Mouse (Mus musculus) naive thymus-derived CD4-positive, alpha-beta T cell, adult 2 months (primary cell): ENCODE results near the gene Olfr1359.

Experiments
- DNase-seq: peaks from one replicate; pipeline ENCODE4 v3.0.0-alpha.2; 2011; ENCODE audit warnings: low read depth

The Olfr1359 gene

GRCm38 (mm10) chr13:21722993-21723836 lies 25.3 kb downstream of the Olfr1359 start:
- no peak for DNase-seq

- no peak for DNase-seq
Measured at GRCm38 (mm10) chr13:21727948-21728572, 30.1 kb downstream of the Olfr1359 start.

GRCm38 (mm10) chr13:21729544-21729943 lies 31.6 kb downstream of the Olfr1359 start:
- no peak for DNase-seq

GRCm38 (mm10) chr13:21733466-21733865 lies 35.6 kb downstream of the Olfr1359 start:
- DNase-seq = peak; percentile 23

- DNase-seq = peak; percentile 88
Measured at GRCm38 (mm10) chr13:21734010-21734905, 36.3 kb downstream of the Olfr1359 start.

GRCm38 (mm10) chr13:21734906-21735767 lies 37.2 kb downstream of the Olfr1359 start, which contains the start of gene Hist1h4j:
Hist1h4j (plus strand) TSS chr13:21735064.
- peak; percentile 81 for DNase-seq

- DNase-seq = no peak
Measured at GRCm38 (mm10) chr13:21745006-21745405, 47.1 kb downstream of the Olfr1359 start.

- peak; percentile 62 for DNase-seq
Measured at GRCm38 (mm10) chr13:21749387-21750158, 51.7 kb downstream of the Olfr1359 start.

- DNase-seq = peak; percentile 89
Measured at GRCm38 (mm10) chr13:21750159-21751017, 52.5 kb downstream of the Olfr1359 start, which contains the start of gene Hist1h4k. Hist1h4k (minus strand) TSS chr13:21750505.

- DNase-seq = no peak
Measured at GRCm38 (mm10) chr13:21751417-21751816, 53.5 kb downstream of the Olfr1359 start.

- DNase-seq = no peak
Measured at GRCm38 (mm10) chr13:21751827-21752226, 53.9 kb downstream of the Olfr1359 start.

- DNase-seq = no peak
Measured at GRCm38 (mm10) chr13:21752356-21752755, 54.4 kb downstream of the Olfr1359 start.

GRCm38 (mm10) chr13:21753051-21753523 lies 55.2 kb downstream of the Olfr1359 start:
- DNase-seq = no peak

GRCm38 (mm10) chr13:21753524-21754285 lies 55.8 kb downstream of the Olfr1359 start, which contains the start of the genes Hist1h2ak and Hist1h2bn:
Hist1h2ak (minus strand) TSS chr13:21753827.
Hist1h2bn (plus strand) TSS chr13:21754123.
- peak; percentile 93 for DNase-seq

- peak; percentile 55 for DNase-seq
Measured at GRCm38 (mm10) chr13:21754294-21755001, 56.5 kb downstream of the Olfr1359 start.

- no peak for DNase-seq
Measured at GRCm38 (mm10) chr13:21755707-21756106, 57.8 kb downstream of the Olfr1359 start.
